Mouse (Mus musculus) lung, embryonic 16.5 days (tissue): ENCODE data around the gene Rpl28. TPM values are rescaled to one million over a fixed set of nuclear protein-coding genes. Genes with fewer than 3 reads are reported as not detected.
"Not testable (repeated sequence)": the region's sequence is repeated elsewhere in the genome, so short reads cannot be mapped to it uniquely, and the experiment has no call there.

ENCODE experiments used
- ATAC-seq: fragments of 200-750 bp; cut with Nextera tagmentation; 2 replicates; pipeline ENCODE4 v1.8.0; 2017; ENCODE audit warnings: low read depth, mild to moderate bottlenecking, moderate library complexity
- H3K27ac ChIP-seq: fragments of 300-500 bp; sonication (generic); 2 replicates; pipeline ENCODE4 v1.5.1; 2014; ENCODE audit warnings: mild to moderate bottlenecking, control low read depth, low read length
- H3K27me3 ChIP-seq: fragments of 300-500 bp; sonication (generic); 2 replicates; pipeline ENCODE4 v1.6.1; 2014; ENCODE audit warnings: low read depth, low read length, mixed read lengths; ENCODE audit not compliant: control insufficient read depth, insufficient read depth
- H3K36me3 ChIP-seq: fragments of 300-500 bp; sonication (generic); 2 replicates; pipeline ENCODE4 v1.6.1; 2014; ENCODE audit warnings: low read length; ENCODE audit not compliant: control insufficient read depth, insufficient read depth
- H3K4me1 ChIP-seq: fragments of 300-500 bp; sonication (generic); replicated peaks from 2 replicates; pipeline ENCODE4 v1.6.1; 2014; ENCODE audit warnings: low read length, mixed read lengths; ENCODE audit not compliant: control insufficient read depth, insufficient read depth
- H3K4me2 ChIP-seq: fragments of 300-500 bp; sonication (generic); 2 replicates; pipeline ENCODE4 v1.6.1; 2014; ENCODE audit warnings: low read depth, low read length, control low read depth
- H3K4me3 ChIP-seq: fragments of 300-500 bp; sonication (generic); 2 replicates; pipeline ENCODE4 v1.5.1; 2014; ENCODE audit warnings: mild to moderate bottlenecking, low read length, control low read depth
- H3K9ac ChIP-seq: fragments of 300-500 bp; sonication (generic); 2 replicates; pipeline ENCODE4 v1.6.1; 2014; ENCODE audit warnings: low read length, control low read depth
- H3K9me3 ChIP-seq: fragments of 300-500 bp; sonication (generic); 2 replicates; pipeline ENCODE4 v1.6.1; 2016; ENCODE audit warnings: low read length; ENCODE audit not compliant: control insufficient read depth
- WGBS: fragments of 180-500 bp; shearing (Covaris S2); extraction: QIAGEN DNeasy Blood & Tissue Kit; methylation state at CpG from one replicate; pipeline ENCODE4 v1.1.7; 2014; 5-methylcytosine and 5-hydroxymethylcytosine counted together
- polyA plus RNA-seq: library from polyadenylated mRNA; unstranded; fragments of >200 nt; fragmentation: Nextera tagmentation; extraction: Ambion mirVana; gene quantifications from 2 replicates; pipeline ENCODE4 v1.2.1, GENCODE M21; 2015

The Rpl28 gene
- polyA plus RNA-seq, 1 experiment from 2014 or later: 342 TPM

- Histone ChIP-seq H3K4me1 (peaks cover 7% of the 10 kb centered on the region), H3K36me3 (peaks cover 28% of the 10 kb centered on the region), H3K4me3 (no peak overlapping the region), H3K27ac (no peak overlapping the region), H3K9ac (no peak overlapping the region), H3K27me3 (no peaks in the 10 kb centered on the region), H3K4me2 (no peak overlapping the region), H3K9me3 (no peaks in the 10 kb centered on the region)
- 60% methylated on average over 7 of the region's 7 CpGs for WGBS
- ATAC-seq: no peak
Observed at GRCm38 (mm10) chr7:4795767-4796433, 3.2 kb downstream of the Rpl28 start.

GRCm38 (mm10) chr7:4802247-4802646 lies 9.6 kb downstream of the Rpl28 start:
- Histone ChIP-seq H3K4me3 (no peak overlapping the region), H3K9me3 (no peaks in the 10 kb centered on the region), H3K27me3 (no peaks in the 10 kb centered on the region), H3K4me2 (no peak overlapping the region), H3K4me1 (no peaks in the 10 kb centered on the region), H3K36me3 (peaks cover 23% of the 10 kb centered on the region), H3K27ac (no peak overlapping the region), H3K9ac (no peak overlapping the region)
- ATAC-seq: no peak

- 83% methylated on average over 7 of the region's 7 CpGs for WGBS
- no peak overlapping the region for H3K4me2 ChIP-seq
Observed at GRCm38 (mm10) chr7:4806716-4807115, 14.0 kb downstream of the Rpl28 start.

GRCm38 (mm10) chr7:4811131-4811530 lies 18.5 kb downstream of the Rpl28 start:
- H3K4me2 ChIP-seq: peak overlapping the region; percentile 61
- WGBS: 23% methylated on average over 9 of the region's 10 CpGs
- H3K9me3 ChIP-seq, H3K27me3 ChIP-seq, H3K27ac ChIP-seq, ATAC-seq: not testable (repeated sequence)
- peaks cover 27% of the 10 kb centered on the region for H3K36me3 ChIP-seq
- H3K4me3 ChIP-seq: peak overlapping the region; percentile 99
- H3K9ac ChIP-seq: peak overlapping the region; percentile 100
- H3K4me1 ChIP-seq: peaks cover 22% of the 10 kb centered on the region

More at GRCm38 (mm10) chr7:4806716-4807115, 14.0 kb downstream of the Rpl28 start:
- Histone ChIP-seq H3K4me1 (peaks cover 16% of the 10 kb centered on the region), H3K36me3 (peaks cover 34% of the 10 kb centered on the region), H3K9ac (no peak overlapping the region), H3K27me3 (no peaks in the 10 kb centered on the region), H3K4me3 (no peak overlapping the region), H3K9me3 (no peaks in the 10 kb centered on the region), H3K27ac (no peak overlapping the region)
- no peak; the same call in 1 of the 2 replicates for ATAC-seq

GRCm38 (mm10) chr7:4811842-4812302 lies 19.2 kb downstream of the Rpl28 start:
- WGBS: under 1% methylated on average over 24 of the region's 36 CpGs
- peak overlapping the region; percentile 99 for H3K27ac ChIP-seq
- no peaks in the 10 kb centered on the region for H3K9me3 ChIP-seq
- H3K36me3 ChIP-seq: peaks cover 20% of the 10 kb centered on the region
- peak overlapping the region; percentile 100 for H3K9ac ChIP-seq
- peak overlapping the region; percentile 99 for H3K4me3 ChIP-seq
- no peaks in the 10 kb centered on the region for H3K27me3 ChIP-seq
- ATAC-seq: no peak
- peaks cover 22% of the 10 kb centered on the region for H3K4me1 ChIP-seq
- peak overlapping the region; percentile 61 for H3K4me2 ChIP-seq

GRCm38 (mm10) chr7:4812303-4813104 lies 19.8 kb downstream of the Rpl28 start, which contains the start of gene Ube2s:
Gene Ube2s (minus strand): TSS chr7:4812590.
- Histone ChIP-seq H3K4me2 (peak within 1 kb of the TSS; percentile 80), H3K4me3 (peak within 1 kb of the TSS; percentile 99), H3K27me3 (no peaks in the 10 kb centered on the region), H3K4me1 (peaks cover 22% of the 10 kb centered on the region), H3K27ac (peak within 1 kb of the TSS; percentile 99), H3K36me3 (peaks cover 14% of the 10 kb centered on the region), H3K9me3 (no peaks in the 10 kb centered on the region), H3K9ac (peak within 1 kb of the TSS; percentile 100)
- ATAC-seq: peak; percentile 99
- under 1% methylated on average over 62 of the region's 62 CpGs for WGBS

GRCm38 (mm10) chr7:4813105-4813791 lies 20.6 kb downstream of the Rpl28 start:
- H3K36me3 ChIP-seq: peaks cover 10% of the 10 kb centered on the region; the same call in 1 of the 2 replicates
- H3K9me3 ChIP-seq: no peaks in the 10 kb centered on the region
- peak overlapping the region; percentile 99 for H3K4me3 ChIP-seq
- peaks cover 25% of the 10 kb centered on the region for H3K4me1 ChIP-seq
- peak overlapping the region; percentile 73 for H3K9ac ChIP-seq
- peak overlapping the region; percentile 92 for H3K27ac ChIP-seq
- H3K4me2 ChIP-seq: peak overlapping the region; percentile 80
- no peaks in the 10 kb centered on the region for H3K27me3 ChIP-seq
- WGBS: 23% methylated on average over 8 of the region's 8 CpGs
- ATAC-seq: no peak

- peak overlapping the region; percentile 72 for H3K27ac ChIP-seq
- H3K36me3 ChIP-seq: no peaks in the 10 kb centered on the region
- no peaks in the 10 kb centered on the region for H3K9me3 ChIP-seq
- H3K9ac ChIP-seq: no peak overlapping the region
- no peak overlapping the region for H3K4me3 ChIP-seq
- H3K4me1 ChIP-seq: peaks cover 11% of the 10 kb centered on the region
- no peak overlapping the region for H3K4me2 ChIP-seq
- ATAC-seq: no peak
- no peaks in the 10 kb centered on the region for H3K27me3 ChIP-seq
Observed at GRCm38 (mm10) chr7:4816559-4816958, 23.9 kb downstream of the Rpl28 start.

GRCm38 (mm10) chr7:4820925-4821324 lies 28.3 kb downstream of the Rpl28 start:
- H3K9me3 ChIP-seq, H3K4me1 ChIP-seq, H3K27me3 ChIP-seq, H3K4me2 ChIP-seq, ATAC-seq, H3K9ac ChIP-seq, H3K36me3 ChIP-seq, H3K4me3 ChIP-seq, H3K27ac ChIP-seq: not testable (repeated sequence)
- WGBS: 88% methylated on average over 7 of the region's 7 CpGs
